ENCODE assay signal across 8 mouse cellular contexts in genomic region chr4:149697506-149698196, GRCm38 (mm10). TPM values are rescaled to one million over a fixed set of nuclear protein-coding genes. Genes with fewer than 3 reads are reported as not detected.
DNase-seq lines count a peak whose midpoint lies in the region; ATAC-seq and TF ChIP-seq lines count a peak whose summit lies in the region.

No protein-coding gene starts in this region.

- DNase-seq in kidney, adult 18-20 months: no peak
- DNase-seq in hindbrain, postnatal 0 days (ENCODE audit: low spot score): no peak
- DNase-seq in lung, postnatal 14 days: peak; percentile 27
- peak; percentile 38 to 46 for DNase-seq in spleen, postnatal 14 days (ENCODE audit: low spot score in 2 of 2)
- no peak for DNase-seq in left cerebral cortex, postnatal 25 days (ENCODE audit: low spot score in 2 of 2)
- DNase-seq in layer of hippocampus, postnatal 10 days (ENCODE audit: low spot score in 2 of 2): no peak

- peak overlapping the region; percentile 52 for H3K4me3 ChIP-seq in kidney, embryonic 15.5 days (replicated peaks)
- peak overlapping the region; percentile 40 for H3K4me3 ChIP-seq in embryonic facial prominence, embryonic 12.5 days
- H3K4me3 ChIP-seq in hindbrain, postnatal 0 days (ENCODE audit: low read length): peak overlapping the region; percentile 39

- no peaks in the 10 kb centered on the region for H3K36me3 ChIP-seq in kidney, embryonic 15.5 days
- no peaks in the 10 kb centered on the region for H3K36me3 ChIP-seq in embryonic facial prominence, embryonic 12.5 days
- H3K36me3 ChIP-seq in hindbrain, postnatal 0 days (ENCODE audit: insufficient read depth, low read length): no peaks in the 10 kb centered on the region

- no peak for TF ChIP-seq CTCF in hindbrain, postnatal 0 days (IDR thresholded peaks at IDR 0.05; ENCODE audit: low read depth)

- ATAC-seq in kidney, embryonic 15.5 days (replicated peaks; ENCODE audit: low FRiP score): peak; percentile 7; the same call in 1 of the 2 replicates
- ATAC-seq in embryonic facial prominence, embryonic 12.5 days (ENCODE audit: insufficient number of reproducible peaks, insufficient read depth, low FRiP score, low TSS enrichment): no peak
- peak; percentile 30; the same call in 1 of the 2 replicates for ATAC-seq in hindbrain, postnatal 0 days

- WGBS in kidney, embryonic 15.5 days: 22% methylated on average over 15 of the region's 15 CpGs
- 17% methylated on average over 15 of the region's 15 CpGs for WGBS in embryonic facial prominence, embryonic 12.5 days
- 22% methylated on average over 15 of the region's 15 CpGs for WGBS in hindbrain, postnatal 0 days

- intact Hi-C loops in left cerebral cortex, postnatal 25 days (cut with DNase I): no loop called here

- peak overlapping the region; percentile 51; the same call in 1 of the 2 replicates for H3K9ac ChIP-seq in kidney, embryonic 15.5 days
- peak overlapping the region; percentile 34; the same call in 1 of the 2 replicates for H3K9ac ChIP-seq in embryonic facial prominence, embryonic 12.5 days
- H3K9ac ChIP-seq in hindbrain, postnatal 0 days (replicated peaks; ENCODE audit: low read length): no peak overlapping the region

- peak overlapping the region; percentile 82 for H3K4me2 ChIP-seq in kidney, embryonic 15.5 days
- peak overlapping the region; percentile 78 for H3K4me2 ChIP-seq in embryonic facial prominence, embryonic 12.5 days (replicated peaks)
- peak overlapping the region; percentile 70 for H3K4me2 ChIP-seq in hindbrain, postnatal 0 days (ENCODE audit: low read depth, low read length)

- H3K9me3 ChIP-seq in kidney, embryonic 15.5 days (replicated peaks): no peaks in the 10 kb centered on the region
- H3K9me3 ChIP-seq in embryonic facial prominence, embryonic 12.5 days: no peaks in the 10 kb centered on the region
- no peaks in the 10 kb centered on the region for H3K9me3 ChIP-seq in hindbrain, postnatal 0 days (ENCODE audit: low read length)

- H3K4me1 ChIP-seq in kidney, embryonic 15.5 days: peaks cover 35% of the 10 kb centered on the region
- H3K4me1 ChIP-seq in embryonic facial prominence, embryonic 12.5 days: peaks cover 14% of the 10 kb centered on the region; the same call in 1 of the 2 replicates
- H3K4me1 ChIP-seq in hindbrain, postnatal 0 days (ENCODE audit: insufficient read depth, low read length): peaks cover 11% of the 10 kb centered on the region

- 0 out of 2 replicates have a peak overlapping the region, but pooled peaks have one; percentile 39 for H3K27ac ChIP-seq in kidney, embryonic 15.5 days
- H3K27ac ChIP-seq in embryonic facial prominence, embryonic 12.5 days: no peak overlapping the region
- H3K27ac ChIP-seq in hindbrain, postnatal 0 days: no peak overlapping the region

- peaks cover 17% of the 10 kb centered on the region for H3K27me3 ChIP-seq in kidney, embryonic 15.5 days
- H3K27me3 ChIP-seq in embryonic facial prominence, embryonic 12.5 days: peaks cover 42% of the 10 kb centered on the region
- peaks cover 5% of the 10 kb centered on the region; the same call in 1 of the 2 replicates for H3K27me3 ChIP-seq in hindbrain, postnatal 0 days (ENCODE audit: insufficient read depth, low read length)

RNA-seq across cellular contexts. Expression of gene Pik3cd, which starts 4.7 kb away (rescaled TPM):
- polyA plus RNA-seq in kidney, embryonic 15.5 days (2015; fragmentation: Nextera tagmentation; extraction: Ambion mirVana): 4.2 and 4.8 TPM in 2 replicates
- polyA plus RNA-seq in embryonic facial prominence, embryonic 12.5 days (2016; fragmentation: Nextera tagmentation; extraction: Ambion mirVana): 5.5 and 7.3 TPM in 2 replicates
- total RNA-seq in hindbrain, postnatal 0 days (2014; rRNA removed): 17.4 and 20.8 TPM in 2 replicates
- 9.2 and 10.1 TPM in 2 replicates for polyA plus RNA-seq in hindbrain, postnatal 0 days (2015; fragmentation: Nextera tagmentation; extraction: Ambion mirVana)
- 10 to 100 TPM; 20.0 to 25.9 TPM for total RNA-seq in left cerebral cortex, postnatal 25 days (2021)
- 10 to 100 TPM; 28.6 to 30.4 TPM for total RNA-seq in layer of hippocampus, postnatal 10 days (2021)

RNA-seq across cellular contexts. Expression of gene Tmem201, which starts 40.2 kb away (rescaled TPM):
- 35.4 and 42.2 TPM in 2 replicates for polyA plus RNA-seq in kidney, embryonic 15.5 days (2015; fragmentation: Nextera tagmentation; extraction: Ambion mirVana)
- 38.1 and 39.0 TPM in 2 replicates for polyA plus RNA-seq in embryonic facial prominence, embryonic 12.5 days (2016; fragmentation: Nextera tagmentation; extraction: Ambion mirVana)
- total RNA-seq in hindbrain, postnatal 0 days (2014; rRNA removed): 69.8 and 80.2 TPM in 2 replicates
- polyA plus RNA-seq in hindbrain, postnatal 0 days (2015; fragmentation: Nextera tagmentation; extraction: Ambion mirVana): 41.2 and 44.7 TPM in 2 replicates
- 10 to 100 TPM; 59.6 to 65.5 TPM for total RNA-seq in left cerebral cortex, postnatal 25 days (2021)
- 10 to 100 TPM; 66.7 to 66.8 TPM for total RNA-seq in layer of hippocampus, postnatal 10 days (2021)

Comparison
In these comparisons a context has a peak if more than half of its experiments do, and no peak if none do; other contexts are left out.
1. DNase-seq: peak in lung, postnatal 14 days (single experiment) and spleen, postnatal 14 days (2 of 2); none in kidney, adult 18-20 months (single experiment), hindbrain, postnatal 0 days (single experiment), left cerebral cortex, postnatal 25 days (0 of 2) and layer of hippocampus, postnatal 10 days (0 of 2).
2. Peak in every context shown above with its lines, with median percentiles within 50 percentile points of each other: H3K4me2 ChIP-seq and H3K4me3 ChIP-seq.